Mouse (Mus musculus) heart, embryonic 13.5 days (tissue): ENCODE data around the gene Ifna9. TPM values are rescaled to one million over a fixed set of nuclear protein-coding genes. Genes with fewer than 3 reads are reported as not detected.

ENCODE experiments used
- polyA plus RNA-seq: library from polyadenylated mRNA; unstranded; fragments of >200 nt; fragmentation: Nextera tagmentation; extraction: Ambion mirVana; gene quantifications from 2 replicates; pipeline ENCODE4 v1.2.1, GENCODE M21; 2015

Gene Ifna9
- polyA plus RNA-seq, 1 experiment from 2014 or later, result not detected

Other genes starting within 250 kb of the Ifna9 start
- gene Hacd4, start 153.5 kb downstream of the Ifna9 start, polyA plus RNA-seq, result 9.3 and 10.4 TPM in 2 replicates
- gene Ifnb1, start 69.6 kb downstream of the Ifna9 start, polyA plus RNA-seq, result not detected in 2 replicates
- gene Ifna15, start 34.1 kb downstream of the Ifna9 start, polyA plus RNA-seq, result not detected in 2 replicates
- gene Ifna14, start 20.6 kb downstream of the Ifna9 start, polyA plus RNA-seq, result not detected in 2 replicates
- not detected in 2 replicates for gene Ifna12, start 11.0 kb upstream of the Ifna9 start, polyA plus RNA-seq
- gene C87499, start 42.0 kb upstream of the Ifna9 start, polyA plus RNA-seq, result not detected in 2 replicates
- not detected in 2 replicates for gene Ifna13, start 52.1 kb upstream of the Ifna9 start, polyA plus RNA-seq
- gene Ifna16, start 84.5 kb upstream of the Ifna9 start, polyA plus RNA-seq, result not detected in 2 replicates
- gene Ifna2, start 91.5 kb upstream of the Ifna9 start, polyA plus RNA-seq, result not detected in 2 replicates
- not detected in 2 replicates for gene Ifnab, start 99.0 kb upstream of the Ifna9 start, polyA plus RNA-seq
- 0.33 and 0.84 TPM in 2 replicates for gene Gm26566, start 129.4 kb upstream of the Ifna9 start, polyA plus RNA-seq
- gene Klhl9, start 130.1 kb upstream of the Ifna9 start, polyA plus RNA-seq, result 70.7 and 76.5 TPM in 2 replicates
- gene Gm13271, start 162.5 kb upstream of the Ifna9 start, polyA plus RNA-seq, result not detected in 2 replicates
- 0.20 and 0.31 TPM in 2 replicates for gene Gm13283, start 167.7 kb upstream of the Ifna9 start, polyA plus RNA-seq
- 0.29 TPM in 1 of 2 replicates, not detected in the other for gene Gm13290, start 181.4 kb upstream of the Ifna9 start, polyA plus RNA-seq
- gene Gm13289, start 184.5 kb upstream of the Ifna9 start, polyA plus RNA-seq, result not detected in 2 replicates
- not detected in 2 replicates for gene Gm13272, start 187.5 kb upstream of the Ifna9 start, polyA plus RNA-seq
- gene Ifnz, start 189.7 kb upstream of the Ifna9 start, polyA plus RNA-seq, result not detected in 2 replicates
- not detected in 2 replicates for gene Gm13276, start 193.3 kb upstream of the Ifna9 start, polyA plus RNA-seq
- not detected in 2 replicates for gene Gm13277, start 196.2 kb upstream of the Ifna9 start, polyA plus RNA-seq
- not detected in 2 replicates for gene Gm13278, start 199.2 kb upstream of the Ifna9 start, polyA plus RNA-seq
- not detected in 2 replicates for gene Gm13275, start 202.1 kb upstream of the Ifna9 start, polyA plus RNA-seq
- gene Gm13279, start 205.0 kb upstream of the Ifna9 start, polyA plus RNA-seq, result not detected in 2 replicates
- gene Gm13285, start 207.3 kb upstream of the Ifna9 start, polyA plus RNA-seq, result 0.68 and 0.82 TPM in 2 replicates
- gene Gm13287, start 210.9 kb upstream of the Ifna9 start, polyA plus RNA-seq, result not detected in 2 replicates
- not detected in 2 replicates for gene Gm13288, start 213.1 kb upstream of the Ifna9 start, polyA plus RNA-seq
- gene Ifna7, start 223.8 kb upstream of the Ifna9 start, polyA plus RNA-seq, result not detected in 2 replicates
- not detected in 2 replicates for gene Ifna11, start 227.6 kb upstream of the Ifna9 start, polyA plus RNA-seq
- not detected in 2 replicates for gene Ifna6, start 235.0 kb upstream of the Ifna9 start, polyA plus RNA-seq
- gene Ifna5, start 243.1 kb upstream of the Ifna9 start, polyA plus RNA-seq, result not detected in 2 replicates
- gene Ifna4, start 249.5 kb upstream of the Ifna9 start, polyA plus RNA-seq, result not detected in 2 replicates